Mouse (Mus musculus) E14TG2a.4 (cell line): ENCODE data around the gene Rnf24.
"Not testable (repeated sequence)": the region's sequence is repeated elsewhere in the genome, so short reads cannot be mapped to it uniquely, and the experiment has no call there.

ENCODE experiments used
- H3K27me3 ChIP-seq: 2 replicates; pipeline ENCODE4 v1.6.1; 2014; ENCODE audit warnings: low read length, control low read depth; ENCODE audit not compliant: insufficient read depth
- H3K36me3 ChIP-seq: 2 replicates; pipeline ENCODE4 v1.6.1; 2014; ENCODE audit warnings: low read length, control low read depth; ENCODE audit not compliant: insufficient read depth
- H3K4me1 ChIP-seq: replicated peaks from 2 replicates; pipeline ENCODE4 v1.6.1; 2014; ENCODE audit warnings: low read depth, low read length, control low read depth
- H3K4me3 ChIP-seq: replicated peaks from 2 replicates; pipeline ENCODE4 v1.5.1; 2014; ENCODE audit warnings: mild to moderate bottlenecking, low read length
- H3K9me3 ChIP-seq: 2 replicates; pipeline ENCODE4 v1.6.1; 2014; ENCODE audit warnings: low read length, control low read depth
- CTCF ChIP-seq: conservative IDR thresholded peaks from 2 replicates; pipeline ENCODE4 v1.5.1; 2014; ENCODE audit warnings: low read length
- NANOG ChIP-seq: IDR thresholded peaks from 2 replicates; pipeline ENCODE4 v1.6.1; 2014; ENCODE audit warnings: borderline replicate concordance, low read length, mixed read lengths
- POU5F1 ChIP-seq: IDR thresholded peaks from 2 replicates; pipeline ENCODE4 v1.6.1; 2014; ENCODE audit warnings: low read length, borderline replicate concordance

Rnf24 gene

DNA sequence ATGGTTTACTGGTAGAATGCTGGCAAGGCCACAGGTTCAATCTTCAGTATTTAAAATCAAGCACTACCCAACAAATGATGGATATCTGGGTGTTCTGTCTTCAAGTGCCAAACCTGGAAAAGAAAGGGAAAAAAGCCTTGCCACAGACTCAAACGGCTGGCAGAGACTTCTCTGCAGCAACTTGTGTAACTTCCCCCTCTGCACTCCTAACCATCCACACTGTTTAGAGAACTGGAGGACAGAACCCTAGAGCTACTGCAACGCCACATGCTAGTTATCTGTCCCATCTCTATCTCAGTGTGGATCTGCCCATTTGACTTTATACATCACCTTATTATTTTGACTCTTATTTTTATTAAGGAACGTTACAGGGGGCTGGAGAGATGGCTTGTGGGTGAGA, 26.6 kb downstream of the Rnf24 start:
- TF ChIP-seq CTCF, result no peak

DNA sequence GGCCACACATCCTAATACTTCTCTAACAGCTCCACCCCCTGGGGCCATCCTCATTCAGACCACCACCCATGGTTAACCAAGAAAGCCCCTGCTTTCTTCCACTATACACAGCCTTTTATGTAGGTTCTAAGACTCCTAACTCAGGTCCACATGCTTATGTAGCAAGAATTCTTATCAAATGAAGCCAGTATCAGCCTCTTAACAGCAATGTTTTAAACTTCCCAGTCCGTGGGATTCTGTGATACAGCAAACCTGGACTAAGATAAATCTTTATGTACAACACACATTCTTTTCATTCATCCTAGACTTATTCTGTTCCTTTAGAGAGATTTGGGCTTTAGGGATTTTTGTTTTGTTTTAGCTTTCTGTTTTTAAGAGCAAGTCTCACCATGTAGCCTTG, 29.0 kb downstream of the Rnf24 start:
- H3K9me3 ChIP-seq, result 0 out of 2 replicates have a peak, but pooled peaks cover 6% of the 10 kb centered on the region
- H3K4me3 ChIP-seq, result no peak overlapping the region
- TF ChIP-seq CTCF (no peak), POU5F1 (no peak)
- H3K36me3 ChIP-seq, result no peaks in the 10 kb centered on the region
- H3K4me1 ChIP-seq, result no peaks in the 10 kb centered on the region
- H3K27me3 ChIP-seq, result no peaks in the 10 kb centered on the region

More for the DNA sequence above, 26.6 kb downstream of the Rnf24 start:
- Histone ChIP-seq H3K27me3 (no peaks in the 10 kb centered on the region), H3K4me3 (no peak overlapping the region), H3K4me1 (no peaks in the 10 kb centered on the region), H3K9me3 (no peaks in the 10 kb centered on the region), H3K36me3 (no peaks in the 10 kb centered on the region)

DNA sequence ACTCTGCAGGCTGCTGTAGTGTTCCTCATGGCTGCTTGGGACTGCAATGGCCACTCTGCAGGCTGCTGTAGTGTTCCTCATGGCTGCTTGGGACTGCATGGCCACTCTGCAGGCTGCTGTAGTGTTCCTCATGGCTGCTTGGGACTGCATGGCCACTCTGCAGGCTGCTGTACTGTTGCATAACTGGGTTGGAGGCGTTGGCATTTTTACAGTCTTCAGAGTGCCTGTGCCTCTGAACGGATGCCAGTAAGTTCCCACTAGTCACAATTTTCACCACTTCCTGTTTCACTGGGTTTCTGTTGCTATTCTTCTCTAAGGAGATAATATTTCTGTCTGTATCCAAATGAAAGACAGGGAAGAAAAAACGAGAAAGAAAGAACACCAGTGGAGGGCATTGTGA, 31.5 kb downstream of the Rnf24 start:
- H3K4me1 ChIP-seq, H3K9me3 ChIP-seq, H3K4me3 ChIP-seq, H3K36me3 ChIP-seq, H3K27me3 ChIP-seq: not testable (repeated sequence)

DNA sequence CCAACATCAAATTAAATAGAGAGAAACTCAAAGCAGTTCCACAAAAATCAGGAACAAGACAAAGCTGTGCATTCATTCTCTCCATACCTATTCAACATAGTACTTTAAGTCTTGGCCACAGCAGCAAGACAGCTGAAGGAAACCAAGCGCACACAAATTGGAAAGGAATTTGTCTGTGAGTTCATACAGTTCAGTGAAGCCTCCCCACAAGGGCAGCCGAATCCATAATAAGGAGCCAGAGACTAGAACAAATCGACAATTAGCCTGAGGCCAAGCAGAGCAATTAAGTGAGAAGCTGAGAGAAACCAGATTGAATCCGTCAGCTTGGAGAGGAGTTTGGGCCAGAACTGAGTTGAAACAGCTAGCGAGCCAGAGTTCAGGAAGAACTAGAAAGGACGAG, 33.3 kb downstream of the Rnf24 start:
- 0 out of 2 replicates have a peak, but pooled peaks cover 6% of the 10 kb centered on the region for H3K9me3 ChIP-seq
- H3K27me3 ChIP-seq, result no peaks in the 10 kb centered on the region
- TF ChIP-seq NANOG (no peak), POU5F1 (no peak), CTCF (no peak)
- no peak overlapping the region for H3K4me3 ChIP-seq
- no peaks in the 10 kb centered on the region for H3K36me3 ChIP-seq
- no peaks in the 10 kb centered on the region for H3K4me1 ChIP-seq

DNA sequence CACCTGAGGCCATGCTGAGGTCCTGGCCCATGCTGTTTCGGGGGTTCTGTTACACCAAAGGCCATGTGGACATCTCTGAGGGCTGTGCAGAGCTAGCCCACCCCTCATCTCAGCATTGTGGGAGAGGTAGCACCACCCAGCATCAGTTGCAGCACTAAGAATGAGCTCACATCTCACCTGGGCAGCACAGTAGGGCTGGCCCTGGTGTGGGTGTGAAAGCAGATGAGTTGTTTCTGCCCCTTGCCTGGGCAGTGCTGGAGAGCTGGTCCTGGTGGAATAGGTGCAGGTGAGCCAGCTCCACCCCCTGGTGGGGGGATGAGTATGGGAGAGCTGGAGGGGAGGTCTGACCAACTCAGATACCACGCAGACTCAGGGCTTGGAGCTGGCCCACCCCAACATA, 36.5 kb downstream of the Rnf24 start:
- Histone ChIP-seq H3K4me3 (no peak overlapping the region), H3K27me3 (no peaks in the 10 kb centered on the region), H3K4me1 (no peaks in the 10 kb centered on the region), H3K36me3 (no peaks in the 10 kb centered on the region), H3K9me3 (0 out of 2 replicates have a peak, but pooled peaks cover 6% of the 10 kb centered on the region)
- TF ChIP-seq CTCF (no peak), NANOG (no peak), POU5F1 (no peak)

DNA sequence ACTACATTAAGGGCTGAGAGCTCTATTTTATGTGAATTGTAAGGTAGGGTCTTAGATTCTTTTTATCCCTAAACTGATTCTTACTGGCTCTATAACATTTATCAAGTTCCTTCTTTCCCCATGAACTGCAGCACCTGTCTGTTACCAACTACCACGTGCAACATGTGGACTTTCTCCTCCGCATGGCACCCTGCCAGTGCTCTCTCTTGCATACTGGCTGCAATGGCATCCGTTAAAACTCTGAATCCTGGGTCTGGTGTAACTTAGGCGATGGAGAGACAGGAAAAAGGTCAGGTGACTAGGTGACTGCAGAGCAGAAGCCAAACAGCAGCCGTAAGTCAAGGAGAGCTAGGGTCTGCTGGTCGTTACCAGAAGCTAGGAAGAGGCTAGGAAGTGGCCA, 43.4 kb downstream of the Rnf24 start:
- no peaks in the 10 kb centered on the region for H3K27me3 ChIP-seq
- peaks cover under 1% of the 10 kb centered on the region; the same call in 1 of the 2 replicates for H3K36me3 ChIP-seq
- H3K4me3 ChIP-seq, result no peak overlapping the region

DNA sequence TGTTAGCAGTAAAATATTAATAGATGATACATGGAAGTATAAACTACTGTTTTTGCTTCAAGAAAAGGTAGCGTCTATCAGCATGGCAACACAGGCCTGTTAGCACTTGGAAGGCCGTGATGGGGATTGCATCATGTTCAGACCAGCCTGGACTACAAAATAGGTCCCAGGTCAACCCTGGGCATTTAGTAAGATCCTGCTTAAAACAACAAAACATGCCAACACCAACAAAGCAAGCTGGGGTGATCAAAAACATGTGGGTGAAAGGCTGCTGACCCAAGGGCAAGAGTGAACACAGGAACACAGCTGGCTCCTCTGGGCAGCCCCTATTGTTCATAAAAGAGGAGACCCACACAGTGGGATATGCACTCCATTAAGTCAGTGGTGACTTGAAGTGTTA, 44.9 kb downstream of the Rnf24 start:
- H3K4me3 ChIP-seq, result no peak overlapping the region
- no peaks in the 10 kb centered on the region for H3K27me3 ChIP-seq
- TF ChIP-seq NANOG, result no peak
- TF ChIP-seq POU5F1, result no peak
- TF ChIP-seq CTCF, result no peak
- no peaks in the 10 kb centered on the region for H3K4me1 ChIP-seq
- peaks cover 15% of the 10 kb centered on the region for H3K36me3 ChIP-seq
- H3K9me3 ChIP-seq, result no peaks in the 10 kb centered on the region

More for the DNA sequence above, 43.4 kb downstream of the Rnf24 start:
- Histone ChIP-seq H3K4me1 (no peaks in the 10 kb centered on the region), H3K9me3 (no peaks in the 10 kb centered on the region)
- TF ChIP-seq POU5F1 (no peak), NANOG (no peak), CTCF (no peak)

DNA sequence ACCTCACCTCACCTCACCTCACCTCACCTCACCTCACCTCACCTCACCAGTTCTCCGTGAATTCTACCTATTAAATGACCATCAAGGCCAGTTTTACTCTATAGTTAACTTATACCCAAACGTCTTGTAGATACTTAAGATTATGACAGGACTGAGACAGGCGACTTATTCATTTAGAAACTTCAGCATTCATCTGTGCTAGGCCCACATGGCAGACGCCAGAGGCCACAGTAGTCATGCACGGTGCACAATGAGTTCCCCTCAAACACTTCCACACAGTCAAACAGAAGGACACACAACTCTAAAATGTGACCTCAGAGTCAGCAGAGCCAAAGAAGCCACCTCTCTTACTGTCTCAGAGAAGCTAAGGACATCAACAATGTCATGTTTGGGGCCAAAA, 45.3 kb downstream of the Rnf24 start:
- TF ChIP-seq NANOG (no peak), CTCF (no peak), POU5F1 (no peak)
- Histone ChIP-seq H3K4me1 (no peaks in the 10 kb centered on the region), H3K9me3 (no peaks in the 10 kb centered on the region), H3K36me3 (peaks cover 19% of the 10 kb centered on the region), H3K27me3 (no peaks in the 10 kb centered on the region), H3K4me3 (no peak overlapping the region)

DNA sequence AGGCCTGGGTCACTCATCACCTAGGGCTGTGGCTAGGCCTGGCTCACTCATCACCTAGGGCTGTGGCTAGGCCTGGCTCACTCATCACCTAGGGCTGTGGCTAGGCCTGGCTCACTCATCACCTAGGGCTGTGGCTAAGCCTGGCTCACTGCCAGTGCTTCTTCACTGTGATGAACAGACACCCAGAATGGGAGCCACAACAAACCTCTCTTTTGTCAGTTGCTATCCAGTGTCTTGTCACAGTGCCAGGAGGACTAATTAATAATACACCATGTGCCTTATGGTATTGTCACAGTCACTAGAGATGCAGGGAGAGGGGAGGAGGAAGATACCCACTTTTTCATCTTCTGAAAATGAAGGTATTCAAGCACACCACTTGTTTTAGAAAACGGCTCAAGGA, 47.5 kb downstream of the Rnf24 start:
- H3K9me3 ChIP-seq, H3K4me1 ChIP-seq, H3K4me3 ChIP-seq, H3K27me3 ChIP-seq: not testable (repeated sequence)
- peaks cover 38% of the 10 kb centered on the region for H3K36me3 ChIP-seq

DNA sequence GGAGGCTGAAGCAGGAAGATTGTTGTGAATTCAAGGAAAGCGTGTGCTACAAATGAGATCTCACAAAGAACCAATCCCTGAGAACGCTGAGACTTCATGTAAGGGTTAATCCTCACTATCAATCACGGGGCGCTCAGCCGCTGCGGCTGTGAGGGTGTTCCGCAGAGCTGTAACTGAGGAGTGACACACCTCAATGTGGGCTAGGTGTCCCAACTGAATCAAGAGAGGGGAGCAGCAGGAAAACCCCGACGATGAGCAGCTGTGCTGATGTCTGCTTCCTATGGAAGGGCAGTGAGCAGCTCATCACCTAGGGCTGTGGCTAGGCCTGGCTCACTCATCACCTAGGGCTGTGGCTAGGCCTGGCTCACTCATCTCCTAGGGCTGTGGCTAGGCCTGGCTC, 48.2 kb downstream of the Rnf24 start:
- Histone ChIP-seq H3K27me3 (no peaks in the 10 kb centered on the region), H3K4me3 (no peak overlapping the region), H3K4me1 (peaks cover 4% of the 10 kb centered on the region; the same call in 1 of the 2 replicates), H3K9me3 (no peaks in the 10 kb centered on the region), H3K36me3 (peaks cover 44% of the 10 kb centered on the region)
- TF ChIP-seq POU5F1 (no peak), NANOG (no peak), CTCF (no peak)

DNA sequence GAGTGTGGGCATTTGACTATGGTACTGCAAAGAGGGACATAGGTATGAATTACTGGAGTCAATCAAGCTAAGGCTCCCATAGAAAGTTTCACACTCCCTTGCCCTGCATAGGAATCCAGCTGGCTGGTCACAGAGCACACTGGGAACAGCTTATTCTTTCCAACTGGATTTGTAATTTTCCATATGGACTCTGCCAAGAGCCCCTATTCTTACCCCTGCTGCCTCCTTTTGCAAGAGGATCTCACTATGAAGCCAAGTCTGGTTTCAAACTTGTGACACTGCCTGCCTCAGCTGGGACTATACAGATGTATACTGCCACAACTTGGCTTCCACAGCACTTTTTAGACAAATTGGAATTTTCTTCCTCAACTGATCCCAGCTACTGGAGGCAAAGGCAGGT, 51.1 kb downstream of the Rnf24 start:
- Histone ChIP-seq H3K36me3 (peaks cover 68% of the 10 kb centered on the region), H3K4me3 (no peak overlapping the region), H3K27me3 (no peaks in the 10 kb centered on the region), H3K4me1 (peaks cover 8% of the 10 kb centered on the region), H3K9me3 (no peaks in the 10 kb centered on the region)
- TF ChIP-seq POU5F1, result no peak
- no peak for TF ChIP-seq NANOG
- no peak for TF ChIP-seq CTCF
